Mouse (Mus musculus) spleen, postnatal 36 days (tissue): ENCODE data around the gene Slc29a2.
"Not testable (repeated sequence)": the region's sequence is repeated elsewhere in the genome, so short reads cannot be mapped to it uniquely, and the experiment has no call there.

Source experiments
- DNase-seq, 2 experiments: peaks; one replicate each; pipeline ENCODE4 v3.0.0; 2022; ENCODE audit warnings: low spot score in 2 of 2, mixed read lengths in 1 of 2

Gene Slc29a2

DNA sequence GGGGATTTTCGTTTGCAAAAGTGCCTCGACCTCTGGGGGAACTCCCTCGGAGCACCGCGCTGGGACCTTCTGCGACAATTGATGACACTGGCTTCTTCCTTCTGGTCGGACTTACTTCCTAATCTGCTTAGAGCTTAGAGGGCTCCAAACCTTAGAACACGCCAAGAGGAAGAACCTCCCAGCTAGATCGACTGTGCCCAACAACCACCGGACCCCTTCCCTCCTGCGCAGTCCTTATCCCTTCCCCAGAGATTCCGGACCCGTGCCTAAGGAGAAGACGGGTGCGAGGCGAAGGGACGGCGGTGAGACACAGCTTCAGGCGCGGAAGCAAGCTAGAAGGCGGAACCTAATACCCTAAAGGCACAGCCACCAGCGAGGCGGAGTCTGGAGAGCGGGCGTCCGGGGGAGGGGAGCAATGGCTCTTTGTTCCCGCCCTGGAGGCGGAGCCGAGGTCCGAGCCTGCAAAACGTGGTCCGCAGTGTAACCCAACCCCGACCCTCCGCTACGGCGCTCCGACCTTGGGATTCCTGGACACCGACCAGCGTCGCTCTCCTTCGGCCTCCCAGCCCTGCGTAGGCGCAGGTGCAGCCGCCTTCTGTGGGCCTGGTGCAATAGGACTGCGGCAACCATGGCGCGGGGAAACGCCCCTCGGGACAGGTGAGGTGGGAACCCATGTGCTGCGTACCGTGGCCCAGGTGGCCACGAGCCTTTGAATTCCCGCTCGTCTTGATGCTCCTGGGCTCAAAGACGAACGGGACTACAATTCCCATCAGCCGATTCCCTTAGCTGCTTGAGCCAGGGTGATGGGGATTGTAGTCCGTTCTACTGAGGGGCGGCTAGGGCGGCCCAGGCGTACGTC lies at the start of gene Slc29a2:
TSS of gene Slc29a2 (plus strand) at position 240 of the 859 bp plus-strand sequence.
- DNase-seq = peak; percentile 92 to 93

DNA sequence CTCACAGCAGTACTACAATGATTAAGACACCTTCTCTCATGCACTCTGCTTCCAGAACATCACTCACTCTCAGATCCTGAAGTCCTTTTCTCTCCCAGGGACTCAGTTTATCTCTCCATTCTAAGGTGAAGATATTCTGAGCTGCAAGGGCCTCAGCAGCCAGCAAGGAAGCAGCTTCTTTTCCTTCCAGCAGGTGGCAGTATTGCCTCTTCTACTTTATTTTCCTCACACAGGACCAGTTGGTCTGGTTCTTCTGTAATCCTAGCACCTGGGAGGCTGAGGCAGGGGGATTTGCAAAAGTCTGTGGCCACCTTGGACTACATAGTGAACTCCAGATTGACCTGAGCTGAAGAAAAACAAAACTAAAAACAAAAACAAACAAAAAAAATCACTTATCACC lies 41.9 kb upstream of the Slc29a2 start:
- DNase-seq = no peak

DNA sequence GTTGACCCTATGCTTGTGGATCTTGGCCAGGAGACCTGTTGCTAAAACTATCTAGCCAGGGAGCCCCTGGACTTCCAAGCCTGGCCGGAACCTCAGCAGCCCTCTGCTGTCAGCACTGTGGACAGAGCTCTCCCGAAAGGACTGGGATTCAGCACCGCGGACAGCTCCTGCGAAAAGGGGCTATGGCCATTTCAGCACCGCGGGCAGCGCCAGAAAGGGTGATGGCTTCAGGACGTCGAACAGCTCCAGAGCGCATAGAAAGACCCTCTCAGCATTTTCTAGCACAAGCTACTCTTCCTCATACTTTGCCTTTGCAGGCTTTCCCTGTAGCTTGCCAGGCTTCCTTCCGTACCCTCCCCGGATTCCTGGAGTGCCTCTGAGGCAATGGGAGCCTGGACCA lies 34.6 kb upstream of the Slc29a2 start:
- DNase-seq = peak; percentile 42 to 67

DNA sequence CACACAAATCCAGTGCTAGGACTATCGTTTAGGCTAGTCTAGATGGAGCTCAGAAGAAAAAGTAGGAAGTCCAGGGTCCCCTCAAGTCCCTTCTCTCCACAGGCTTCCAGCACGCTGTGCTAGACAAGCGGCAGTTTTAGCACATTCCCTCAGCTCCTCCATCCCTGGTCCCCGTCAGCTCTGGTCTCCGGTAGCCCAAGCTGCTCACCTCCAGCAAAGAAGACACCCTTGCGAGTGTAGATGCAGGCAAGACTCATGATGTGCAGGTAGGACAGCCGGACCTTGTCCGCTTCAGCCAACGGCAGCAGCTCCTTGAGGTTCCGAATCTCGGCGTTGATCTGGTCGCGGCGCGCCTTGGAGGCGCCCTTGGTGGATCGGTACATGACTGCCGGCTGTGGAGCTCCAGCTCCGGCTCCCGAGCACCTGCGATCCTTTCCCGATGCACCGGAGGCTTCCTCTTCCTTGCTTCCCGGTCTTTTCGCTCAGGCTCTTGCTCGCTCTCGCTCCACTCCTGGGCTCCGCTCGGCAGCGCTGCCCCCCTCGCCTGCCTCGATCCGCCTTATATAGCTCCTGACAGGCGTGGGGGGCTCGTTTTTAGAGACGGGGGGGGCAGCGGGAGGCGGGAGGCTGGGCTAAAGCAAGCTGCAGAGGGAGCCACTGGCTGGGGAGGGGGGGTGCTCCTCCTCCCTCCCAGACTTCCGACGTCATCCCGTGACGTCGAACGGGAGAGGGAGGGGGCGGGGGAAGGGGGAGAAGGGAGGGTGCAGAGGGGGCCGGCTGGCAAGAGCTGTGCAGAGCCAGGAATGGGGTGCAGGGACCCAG lies 34.0 kb upstream of the Slc29a2 start:
- DNase-seq = no peak

DNA sequence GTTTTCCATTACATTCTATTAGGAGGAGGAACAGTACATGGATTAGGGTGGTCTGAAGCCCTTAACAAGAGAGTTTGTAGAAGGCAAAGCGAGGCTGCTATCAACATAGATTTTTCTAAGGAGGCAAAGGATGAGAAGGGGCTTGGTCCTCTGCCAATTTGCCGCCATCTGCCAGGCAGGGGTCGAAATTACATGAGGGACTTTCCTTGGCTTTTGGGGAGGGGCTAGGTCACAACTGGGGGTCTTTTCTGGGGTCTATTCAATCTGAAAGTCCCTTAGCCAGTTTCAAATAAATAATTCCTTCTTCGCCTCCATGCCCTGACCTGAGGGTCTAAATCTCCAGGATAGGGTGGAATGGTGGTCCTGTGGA lies 33.4 kb upstream of the Slc29a2 start, which contains the start of gene Npas4:
TSS of gene Npas4 (minus strand) at position 61 of the 370 bp plus-strand sequence.
- no peak for DNase-seq

DNA sequence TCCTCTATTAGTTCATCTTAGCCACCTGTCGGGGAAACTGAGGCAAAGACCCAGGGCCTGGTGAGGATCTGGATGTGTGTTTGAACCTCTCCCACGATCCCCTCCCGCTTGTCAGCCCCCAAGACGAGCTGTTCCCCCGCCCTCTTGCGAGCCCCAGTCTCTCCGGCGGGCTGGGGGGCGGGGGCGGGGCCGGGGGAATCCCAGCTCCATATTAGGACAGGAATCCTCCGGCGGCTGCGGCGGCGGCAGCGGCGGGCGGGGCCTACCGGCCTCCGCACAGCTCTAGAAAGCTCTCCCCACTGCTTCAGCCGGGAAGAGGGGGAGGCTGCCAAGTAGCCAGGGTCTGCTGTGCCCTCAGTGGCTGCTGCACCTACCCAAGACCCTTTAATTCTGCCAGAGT lies 32.9 kb upstream of the Slc29a2 start:
- DNase-seq = no peak

DNA sequence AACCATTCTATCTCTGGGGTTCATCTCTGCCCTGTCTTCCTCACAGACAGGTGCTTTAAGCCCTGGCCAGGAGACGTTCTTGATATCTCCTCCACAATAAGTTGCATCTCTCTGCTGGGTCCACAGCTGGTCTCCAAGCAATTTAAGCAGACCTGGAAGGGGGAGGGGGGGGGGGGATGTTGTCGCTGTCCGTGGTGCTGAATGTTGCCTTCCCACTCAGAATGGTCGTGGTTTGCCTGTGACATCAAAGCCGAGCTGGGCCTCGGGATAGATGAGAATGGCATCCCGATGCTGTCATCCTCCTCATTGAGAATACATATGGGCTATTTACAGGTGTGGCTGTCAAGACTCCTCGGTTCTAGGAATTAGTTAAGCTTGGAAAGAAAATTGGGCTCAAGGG lies 31.3 kb upstream of the Slc29a2 start:
- DNase-seq = no peak

DNA sequence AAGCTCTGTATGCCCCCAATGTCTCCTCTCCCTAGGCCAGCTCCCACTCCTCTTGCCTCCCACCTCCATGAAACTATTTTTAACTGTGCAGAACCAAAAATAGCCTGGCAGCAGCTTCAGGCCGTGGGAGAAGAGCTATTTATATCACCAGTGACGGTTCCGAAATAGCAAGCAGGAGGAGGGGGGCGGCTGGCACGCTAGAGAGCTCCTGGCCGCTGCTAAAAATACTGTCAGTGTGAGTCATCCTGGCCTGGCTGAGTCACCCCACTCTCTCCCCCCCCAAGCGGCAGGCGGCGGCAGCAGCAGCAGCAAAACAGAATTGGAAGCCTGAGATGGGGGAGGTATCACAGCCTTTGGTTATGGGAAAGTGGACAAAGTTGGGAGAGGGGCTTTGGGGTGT lies 30.8 kb upstream of the Slc29a2 start:
- no peak for DNase-seq

DNA sequence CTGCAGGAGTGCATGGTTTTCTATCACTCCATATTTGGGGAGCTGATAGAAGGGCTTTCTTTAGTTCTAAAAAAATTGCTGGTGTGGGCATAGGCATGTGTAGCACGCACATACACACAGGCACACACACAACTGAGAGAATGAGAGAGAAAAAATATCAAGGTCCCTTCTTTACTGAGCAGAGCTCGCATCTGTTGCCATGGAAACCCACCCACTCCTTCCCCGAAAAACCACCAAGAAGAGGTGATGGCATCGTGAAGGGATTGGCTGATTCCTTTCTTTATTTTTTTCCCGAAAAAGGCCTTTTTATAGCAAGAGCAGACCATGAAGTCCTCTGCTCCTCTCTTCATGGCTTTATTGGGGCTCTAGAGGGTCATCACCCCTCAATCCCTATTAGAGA lies 29.6 kb upstream of the Slc29a2 start:
- DNase-seq = no peak

DNA sequence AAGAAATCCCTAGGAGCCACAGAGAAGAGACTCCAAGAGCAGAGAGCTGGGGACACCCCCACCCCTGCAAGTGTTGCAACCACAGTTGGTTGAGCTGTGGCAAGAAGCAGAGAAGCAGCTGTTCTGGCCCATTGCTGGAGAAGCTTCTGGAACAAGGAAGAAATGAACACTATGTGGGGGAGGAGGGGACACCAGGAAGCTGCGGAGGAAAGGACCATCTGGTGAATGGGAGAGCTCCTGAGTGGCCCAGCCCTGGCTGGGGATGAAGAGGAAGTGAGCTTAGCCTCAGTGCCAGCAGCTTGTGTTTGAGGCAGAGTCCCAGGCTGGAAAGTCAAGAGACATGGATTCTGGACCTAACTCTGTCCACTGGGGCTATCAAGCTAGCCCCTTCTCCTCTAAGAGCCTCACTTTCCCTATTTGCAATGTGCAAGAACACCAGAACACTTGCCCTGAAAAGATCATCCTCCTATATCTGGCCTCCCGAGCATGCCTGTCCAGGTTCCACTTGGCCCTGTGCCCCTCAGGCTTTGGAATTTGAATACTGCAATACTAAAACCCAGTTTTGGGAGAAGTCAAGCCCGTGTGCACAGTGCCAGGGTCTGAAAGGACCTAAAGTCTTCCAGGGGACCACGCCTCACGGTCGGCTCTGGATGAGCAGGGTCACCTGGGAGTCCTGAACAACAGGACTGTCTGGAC lies 24.1 kb upstream of the Slc29a2 start:
- DNase-seq = no peak

DNA sequence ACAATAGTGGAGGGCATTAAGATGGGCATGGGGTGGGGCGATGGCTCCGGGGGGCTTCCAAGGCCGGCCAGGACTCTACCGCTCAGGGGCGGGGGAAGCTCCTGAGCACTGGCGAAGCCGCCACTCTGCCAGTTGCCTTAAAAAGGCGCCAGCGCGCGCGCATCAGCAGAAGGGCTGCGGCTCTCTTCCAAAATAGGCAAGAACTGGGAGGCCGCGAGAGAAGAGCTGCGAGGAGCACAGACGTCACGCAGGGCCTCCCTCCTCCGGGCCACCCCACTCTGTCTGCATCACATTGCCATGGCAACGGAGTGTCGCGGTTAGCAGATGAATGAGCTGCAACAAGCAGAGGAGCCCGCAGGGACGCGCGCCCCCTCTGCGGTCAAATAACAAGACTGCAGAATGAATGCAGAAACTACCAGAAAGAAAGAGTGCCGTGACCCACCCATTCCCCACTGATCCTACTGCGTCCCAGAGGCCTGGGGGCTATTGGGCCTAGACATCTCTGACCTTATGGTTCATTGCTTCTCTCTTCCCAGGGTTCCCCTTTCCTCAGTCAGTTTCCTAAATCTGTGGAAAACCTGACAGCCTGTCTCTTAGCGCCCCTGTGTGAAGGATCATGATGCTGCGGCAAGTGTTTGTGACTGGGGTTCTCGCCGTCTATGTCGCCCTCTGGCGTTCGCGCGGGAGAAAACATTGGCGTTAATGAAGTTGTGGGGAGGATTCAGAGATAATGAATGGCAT lies 21.8 kb upstream of the Slc29a2 start:
- peak; percentile 60 for DNase-seq

DNA sequence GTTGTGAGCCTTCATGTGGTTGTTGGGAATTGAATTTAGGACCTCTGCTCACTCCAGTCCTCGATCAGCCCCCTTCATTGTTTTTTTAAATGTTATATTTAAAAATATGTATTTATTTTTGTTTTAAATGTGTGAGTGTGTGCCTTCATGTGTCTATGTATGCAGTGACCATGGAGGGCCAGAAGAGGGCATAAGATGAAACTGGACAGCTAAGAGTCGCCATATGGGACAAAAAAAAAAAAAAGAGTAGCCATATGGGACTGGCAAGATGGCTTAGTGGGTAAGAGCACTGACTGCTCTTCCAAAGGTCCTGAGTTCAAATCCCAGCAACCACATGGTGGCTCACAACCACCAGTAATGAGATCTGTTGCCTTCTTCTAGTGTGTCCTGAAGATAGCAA lies 20.0 kb upstream of the Slc29a2 start:
- DNase-seq = not testable (repeated sequence)

DNA sequence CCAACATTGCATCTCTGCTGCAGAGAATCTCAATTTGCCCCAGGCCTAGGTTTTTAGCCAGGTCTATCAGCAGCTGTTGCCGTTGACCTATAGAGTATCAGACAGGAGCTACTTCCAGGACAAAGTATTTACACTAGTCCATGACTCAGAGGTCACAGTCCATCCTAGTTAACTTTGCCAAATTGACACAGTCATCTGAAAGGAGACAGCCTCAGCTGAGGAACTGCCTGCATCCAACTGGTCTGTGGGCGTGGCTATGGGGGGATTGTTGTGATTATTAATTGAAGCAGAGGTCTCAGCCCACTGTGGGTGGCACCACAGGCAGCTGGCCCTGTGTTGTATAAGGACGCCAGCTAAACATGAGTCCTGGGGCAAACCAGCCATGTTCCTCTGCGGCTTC lies 18.7 kb upstream of the Slc29a2 start:
- no peak for DNase-seq

DNA sequence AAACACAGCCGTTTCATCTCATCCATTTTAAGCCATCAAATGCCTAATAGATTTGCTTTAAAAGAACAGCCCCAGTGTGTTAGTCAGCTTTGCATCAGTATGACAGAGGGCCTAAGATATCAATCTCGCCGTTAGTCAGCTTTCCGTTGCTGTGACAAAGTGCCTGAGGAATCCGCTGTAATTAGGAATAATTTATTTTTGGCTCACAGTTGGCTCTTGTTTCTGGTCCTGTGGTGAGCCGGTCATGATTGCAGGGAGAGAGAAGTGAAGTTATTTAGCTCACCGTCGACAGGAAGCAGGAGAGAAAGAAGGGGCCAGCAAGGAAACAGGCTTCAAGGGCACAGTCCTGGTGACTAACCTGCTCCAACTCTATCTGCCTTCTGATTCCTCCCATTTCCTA lies 10.5 kb upstream of the Slc29a2 start:
- no peak for DNase-seq

DNA sequence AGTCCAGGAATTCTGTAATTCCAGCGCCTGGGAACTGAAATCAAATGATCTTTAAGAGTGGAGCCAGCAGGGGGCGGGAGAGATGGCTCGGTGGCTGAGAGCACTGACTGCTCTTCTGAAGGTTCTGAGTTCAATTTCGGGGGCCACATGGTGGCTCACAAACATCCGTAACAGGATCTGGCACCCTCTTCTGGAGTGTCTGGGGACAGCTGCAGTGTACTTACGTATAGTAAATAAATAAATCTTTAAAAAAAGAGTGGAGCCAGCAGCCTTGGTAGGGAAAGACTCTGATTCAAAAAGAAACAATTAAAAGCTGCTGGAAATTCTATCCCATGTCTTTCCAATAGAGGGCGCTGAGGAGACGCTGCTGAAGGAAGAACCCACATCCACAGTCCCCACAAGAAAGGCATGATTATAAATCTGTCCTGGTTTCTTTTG lies 8.7 kb upstream of the Slc29a2 start:
- DNase-seq = peak in 1 of 2 experiments; percentile 20

DNA sequence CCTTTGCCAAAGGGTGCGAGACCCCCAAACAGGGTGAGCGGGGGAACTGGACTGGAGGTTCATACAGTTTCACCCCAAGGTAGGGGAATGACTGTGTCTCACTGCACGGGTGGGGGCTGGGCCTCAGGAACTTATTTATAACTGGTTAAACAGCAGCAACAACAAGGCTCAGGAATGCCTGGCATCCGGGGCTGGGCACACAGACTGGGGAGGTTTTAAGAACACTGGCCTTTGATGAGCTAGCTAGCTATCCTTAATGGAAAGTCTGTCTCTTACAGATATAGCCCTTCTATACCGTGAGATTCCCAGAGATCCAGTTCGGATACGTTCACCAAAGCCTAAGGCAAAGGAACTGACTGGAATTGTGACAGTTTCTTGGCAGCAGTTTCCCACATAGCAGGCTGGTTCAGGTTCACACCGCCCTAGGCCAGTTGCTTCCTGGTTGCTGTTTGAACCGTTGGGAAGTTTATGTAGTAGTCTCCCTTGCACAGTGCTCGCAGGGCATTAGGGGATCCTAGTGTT lies 7.4 kb upstream of the Slc29a2 start:
- DNase-seq = no peak

DNA sequence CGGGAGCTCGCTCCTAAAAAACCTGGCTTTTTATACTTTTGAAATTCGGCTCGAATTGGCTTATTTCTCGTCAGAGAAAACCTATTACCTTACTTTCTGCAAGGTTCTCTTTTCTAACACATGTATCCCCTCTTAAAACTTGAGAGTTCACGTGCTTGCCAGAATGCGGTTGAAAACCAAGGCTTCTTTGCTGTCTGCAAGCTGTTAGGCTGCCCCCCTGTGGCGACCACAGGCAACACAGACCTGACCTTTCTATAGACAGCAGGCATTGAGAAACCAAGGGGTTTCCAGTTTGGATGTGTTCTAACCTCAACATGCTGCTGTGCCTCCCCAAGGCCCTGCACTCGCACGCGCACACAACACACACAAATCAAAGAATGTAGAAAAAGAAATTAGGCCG lies 6.9 kb upstream of the Slc29a2 start:
- DNase-seq = peak; percentile 59

DNA sequence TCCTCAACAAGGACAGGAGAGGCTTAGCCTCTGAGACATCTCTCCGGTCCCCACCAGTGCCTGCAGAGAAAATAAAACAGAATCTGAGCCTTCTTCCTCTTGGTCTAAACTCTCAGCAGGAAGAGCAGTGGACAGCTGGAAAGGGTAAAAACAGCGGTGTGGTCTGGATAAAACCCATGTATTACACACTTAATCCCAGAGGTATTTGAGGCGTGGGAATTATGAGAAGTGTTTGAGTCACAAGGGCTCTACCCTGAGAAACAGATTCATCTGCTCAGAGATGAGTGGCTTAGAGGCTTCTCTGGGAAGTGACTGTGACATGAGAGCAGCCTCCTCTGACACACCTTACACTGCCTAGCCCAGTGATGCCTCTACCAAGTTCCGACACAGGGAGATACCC lies 6.0 kb upstream of the Slc29a2 start:
- no peak for DNase-seq

DNA sequence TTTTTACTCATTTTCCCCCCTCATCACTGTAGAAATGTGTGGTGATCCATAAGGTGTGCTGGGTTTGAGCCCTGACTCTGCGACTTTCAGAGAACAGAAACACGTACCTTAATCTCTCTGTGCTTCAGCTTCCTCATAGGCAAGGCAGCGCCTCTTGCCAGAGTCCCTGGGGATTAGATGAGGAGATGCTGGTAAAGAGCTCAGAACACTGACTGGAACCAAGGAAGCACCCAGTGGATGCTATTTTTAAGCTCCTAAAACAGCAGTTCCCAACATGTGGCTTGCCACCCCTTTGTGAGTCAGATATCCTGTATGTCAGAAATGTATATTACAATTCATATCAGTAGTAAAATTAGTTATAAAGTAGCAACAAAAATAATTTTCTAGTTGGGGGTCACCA lies 5.5 kb upstream of the Slc29a2 start:
- DNase-seq = no peak

DNA sequence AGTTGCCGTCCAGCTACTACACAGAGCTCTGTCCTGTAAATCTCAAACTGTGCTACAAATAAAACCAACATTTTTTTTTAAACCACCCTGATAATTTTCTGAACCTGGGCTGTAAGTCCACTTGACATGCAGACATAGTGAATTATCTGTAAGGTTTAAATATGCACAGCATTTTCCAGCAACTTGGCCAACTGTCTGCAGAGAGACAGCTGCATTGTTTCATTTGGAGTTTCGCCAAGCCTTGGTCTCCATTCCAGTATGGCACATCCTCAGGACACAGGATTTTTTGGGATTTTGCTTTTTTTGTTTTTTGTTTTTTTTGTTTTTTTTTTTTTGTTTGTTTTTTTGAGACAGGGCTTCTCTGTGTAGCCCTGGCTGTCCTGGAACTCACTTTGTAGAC lies 2.2 kb upstream of the Slc29a2 start:
- DNase-seq = no peak

DNA sequence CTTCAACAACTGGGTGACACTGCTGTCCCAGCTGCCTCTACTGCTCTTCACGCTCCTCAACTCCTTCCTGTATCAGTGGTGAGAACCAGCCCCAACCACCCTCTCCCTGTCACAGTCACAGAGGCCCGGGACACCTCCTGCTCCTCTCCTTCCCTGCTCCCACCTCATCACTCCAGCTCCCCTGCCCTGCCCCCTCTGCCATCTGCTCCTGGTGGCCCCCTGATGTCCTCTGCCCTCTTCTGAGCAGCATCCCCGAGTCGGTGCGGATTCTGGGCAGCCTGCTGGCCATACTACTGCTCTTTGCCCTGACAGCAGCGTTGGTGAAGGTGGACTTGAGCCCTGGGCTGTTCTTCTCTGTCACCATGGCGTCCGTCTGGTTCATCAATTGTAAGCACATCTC lies 2.5 kb downstream of the Slc29a2 start:
- DNase-seq = no peak
